In genomic region chr13:83551259-83551658, GRCm38 (mm10) we compare ENCODE assay signal across 23 mouse cellular contexts. TPM values are rescaled to one million over a fixed set of nuclear protein-coding genes. Genes with fewer than 3 reads are reported as not detected.
DNase-seq lines count a peak whose midpoint lies in the region; ATAC-seq and TF ChIP-seq lines count a peak whose summit lies in the region.
"Had no signal": no experiment of that assay in that cellular context is flagged by ENCODE, and none has a peak within 500 bp of the region (broad histone marks: within the 10 kb centered on the region; RNA-seq: fewer than 3 reads in every experiment).

No protein-coding gene starts in this region.

- ATAC-seq in midbrain, embryonic 11.5 days (ENCODE audit: low FRiP score) = no peak
- peak; percentile 51 for ATAC-seq in liver, embryonic 16.5 days (ENCODE audit: low read depth)
- ATAC-seq: forebrain, embryonic 13.5 days; forebrain, embryonic 16.5 days; hindbrain, embryonic 16.5 days had no signal

- no peak for TF ChIP-seq CTCF in cerebellum, adult 2 months (IDR thresholded peaks at IDR 0.05; ENCODE audit: borderline replicate concordance, insufficient read depth, low read depth, low read length)

- no peaks in the 10 kb centered on the region for H3K9me3 ChIP-seq in midbrain, embryonic 11.5 days (ENCODE audit: control insufficient read depth, low read length)
- no peaks in the 10 kb centered on the region for H3K9me3 ChIP-seq in midbrain, embryonic 10.5 days (replicated peaks)
- no peaks in the 10 kb centered on the region for H3K9me3 ChIP-seq in liver, embryonic 16.5 days (replicated peaks; ENCODE audit: control insufficient read depth, low read length)
- H3K9me3 ChIP-seq: forebrain, embryonic 10.5 days; forebrain, embryonic 13.5 days; hindbrain, embryonic 10.5 days; hindbrain, embryonic 13.5 days had no signal

- no peaks in the 10 kb centered on the region for H3K36me3 ChIP-seq in midbrain, embryonic 11.5 days (ENCODE audit: control insufficient read depth, insufficient read depth, low read length)
- H3K36me3 ChIP-seq in midbrain, embryonic 10.5 days = no peaks in the 10 kb centered on the region
- H3K36me3 ChIP-seq in liver, embryonic 16.5 days (ENCODE audit: control insufficient read depth, insufficient read depth) = no peaks in the 10 kb centered on the region
- H3K36me3 ChIP-seq: forebrain, embryonic 10.5 days; hindbrain, embryonic 10.5 days; hindbrain, embryonic 13.5 days had no signal

- TF ChIP-seq POLR2A in cerebellum, adult 2 months (IDR thresholded peaks at IDR 0.05; ENCODE audit: borderline replicate concordance, insufficient read depth, low read length) = no peak

- H3K4me3 ChIP-seq in midbrain, embryonic 11.5 days (ENCODE audit: low read depth, low read length) = no peak overlapping the region
- no peak overlapping the region for H3K4me3 ChIP-seq in midbrain, embryonic 10.5 days
- H3K4me3 ChIP-seq in liver, embryonic 16.5 days (ENCODE audit: low read depth, low read length) = no peak overlapping the region
- H3K4me3 ChIP-seq in cerebellum, adult 2 months (replicated peaks; ENCODE audit: insufficient read depth, low read depth, low read length) = no peak overlapping the region
- H3K4me3 ChIP-seq: forebrain, embryonic 10.5 days; forebrain, embryonic 13.5 days; hindbrain, embryonic 10.5 days; hindbrain, embryonic 13.5 days had no signal

- H3K27me3 ChIP-seq in midbrain, embryonic 11.5 days (ENCODE audit: control insufficient read depth, insufficient read depth, low read length) = no peaks in the 10 kb centered on the region
- no peaks in the 10 kb centered on the region for H3K27me3 ChIP-seq in midbrain, embryonic 10.5 days (ENCODE audit: low read depth, poor library complexity, severe bottlenecking)
- H3K27me3 ChIP-seq in liver, embryonic 16.5 days (ENCODE audit: control insufficient read depth, insufficient read depth, low read depth, low read length) = no peaks in the 10 kb centered on the region
- no peaks in the 10 kb centered on the region for H3K27me3 ChIP-seq in cerebellum, adult 2 months (ENCODE audit: control insufficient read depth, insufficient read depth, low read length)
- H3K27me3 ChIP-seq: forebrain, embryonic 13.5 days; hindbrain, embryonic 13.5 days had no signal

- DNase-seq in heart, adult 11 months = peak; percentile 39
- no peak for DNase-seq in heart, postnatal 4 days
- peak; percentile 53 for DNase-seq in midbrain, embryonic 11.5 days (ENCODE audit: low spot score, missing footprints)
- no peak for DNase-seq in midbrain, embryonic 10.5 days (ENCODE audit: low spot score)
- no peak for DNase-seq in lung, postnatal 25 days (ENCODE audit: low spot score)
- no peak for DNase-seq in cerebellum, adult 2 months
- no peak for DNase-seq in right cerebral cortex, postnatal 36 days (ENCODE audit: low spot score in 2 of 2)
- DNase-seq: adrenal gland, adult 2 months; adrenal gland, postnatal 25 days; cerebellum, adult 11-12 months; cerebellum, adult 9-10 months; cerebellum, postnatal 14 days; gastrocnemius, postnatal 10 days; gastrocnemius, postnatal 36 days had no signal

- no peak overlapping the region for H3K27ac ChIP-seq in midbrain, embryonic 11.5 days (ENCODE audit: low read depth, low read length)
- H3K27ac ChIP-seq in midbrain, embryonic 10.5 days (replicated peaks) = no peak overlapping the region
- no peak overlapping the region for H3K27ac ChIP-seq in liver, embryonic 16.5 days (ENCODE audit: low read length)
- no peak overlapping the region for H3K27ac ChIP-seq in cerebellum, adult 2 months (ENCODE audit: insufficient read depth, low read length)
- H3K27ac ChIP-seq: forebrain, embryonic 10.5 days; forebrain, embryonic 13.5 days; hindbrain, embryonic 10.5 days; hindbrain, embryonic 13.5 days had no signal

- H3K4me2 ChIP-seq in midbrain, embryonic 11.5 days = no peak overlapping the region
- no peak overlapping the region for H3K4me2 ChIP-seq in liver, embryonic 16.5 days (ENCODE audit: low read depth, low read length)
- H3K4me2 ChIP-seq: forebrain, embryonic 13.5 days; heart, embryonic 11.5 days; hindbrain, embryonic 13.5 days had no signal

- no peak overlapping the region for H3K9ac ChIP-seq in midbrain, embryonic 11.5 days (ENCODE audit: low read length)
- no peak overlapping the region for H3K9ac ChIP-seq in liver, embryonic 16.5 days (ENCODE audit: low read depth, low read length)
- H3K9ac ChIP-seq: forebrain, embryonic 13.5 days; hindbrain, embryonic 13.5 days had no signal

- H3K4me1 ChIP-seq in midbrain, embryonic 11.5 days (ENCODE audit: control insufficient read depth, insufficient read depth, low read length) = no peaks in the 10 kb centered on the region
- H3K4me1 ChIP-seq in midbrain, embryonic 10.5 days = no peaks in the 10 kb centered on the region
- no peaks in the 10 kb centered on the region; the same call in 1 of the 2 replicates for H3K4me1 ChIP-seq in liver, embryonic 16.5 days (ENCODE audit: control insufficient read depth, low read depth, low read length)
- no peaks in the 10 kb centered on the region for H3K4me1 ChIP-seq in cerebellum, adult 2 months (ENCODE audit: control insufficient read depth, insufficient read depth, low read length)
- H3K4me1 ChIP-seq: forebrain, embryonic 10.5 days; forebrain, embryonic 13.5 days; hindbrain, embryonic 10.5 days; hindbrain, embryonic 13.5 days had no signal

RNA-seq across cellular contexts. Expression of gene Mef2c, which starts 47.4 kb away (rescaled TPM):
- total RNA-seq in heart, postnatal 4 days (2021) = 100 to 1,000 TPM; 108 to 116 TPM
- 11.7 and 14.7 TPM in 2 replicates for polyA plus RNA-seq in midbrain, embryonic 11.5 days (2014; fragmentation: Nextera tagmentation; extraction: Ambion mirVana)
- polyA plus RNA-seq in midbrain, embryonic 10.5 days (2016; fragmentation: Nextera tagmentation; extraction: Ambion mirVana) = 11.9 and 13.6 TPM in 2 replicates
- 11.9 and 13.0 TPM in 2 replicates for polyA plus RNA-seq in liver, embryonic 16.5 days (2015; fragmentation: Nextera tagmentation; extraction: Ambion mirVana)
- 15.9 and 16.7 TPM in 2 replicates for polyA plus RNA-seq in cerebellum, adult 2 months (2012; rRNA removed)
- total RNA-seq: MEL had no signal

Comparison
In these comparisons a context has a peak if more than half of its experiments do, and no peak if none do; other contexts are left out.
1. DNase-seq: peak in heart, adult 11 months (single experiment) and midbrain, embryonic 11.5 days (single experiment); none in heart, postnatal 4 days (single experiment), midbrain, embryonic 10.5 days (single experiment), lung, postnatal 25 days (single experiment), cerebellum, adult 2 months (0 of 2) and right cerebral cortex, postnatal 36 days (0 of 2).